Mouse (Mus musculus) ES-Bruce4 (cell line): ENCODE measurements around the gene Gpc1.

Source experiments
- CTCF ChIP-seq: IDR thresholded peaks from one replicate; pipeline ENCODE4 v1.8.1; 2011; ENCODE audit warnings: low read depth, low read length
- EP300 ChIP-seq: IDR thresholded peaks from 2 replicates; pipeline ENCODE4 v1.6.1; 2011; ENCODE audit warnings: low read depth, low read length; ENCODE audit not compliant: insufficient read depth
- POLR2A ChIP-seq: IDR thresholded peaks from one replicate; pipeline ENCODE4 v1.8.1; 2011; ENCODE audit warnings: low read length; ENCODE audit not compliant: insufficient read depth

DNA sequence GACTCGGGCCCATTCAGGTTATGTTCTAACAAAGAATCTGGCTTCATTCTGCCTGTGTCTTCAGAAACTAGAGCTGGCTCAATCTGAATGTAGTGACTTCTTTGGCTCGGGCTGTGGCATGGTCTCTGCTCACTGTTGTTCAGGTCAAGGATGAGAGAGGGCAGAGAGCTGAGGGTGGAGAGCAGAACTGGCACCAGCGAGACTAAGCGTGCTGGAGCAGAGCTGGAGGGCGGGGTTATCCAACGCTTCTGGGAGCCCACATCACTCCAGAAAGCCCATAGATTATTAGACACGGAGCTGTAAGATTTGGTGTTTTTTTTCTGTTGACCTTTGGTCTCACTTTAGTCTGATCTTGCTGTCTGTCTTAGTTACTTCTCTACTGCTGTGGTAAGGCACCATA, 41.2 kb downstream of the Gpc1 start:
- TF ChIP-seq CTCF (no peak), EP300 (no peak), POLR2A (no peak)
